Mouse (Mus musculus) liver, adult (tissue): ENCODE results near the gene Ubr2.

Experiments used
- GATA4 ChIP-seq: IDR thresholded peaks from 2 replicates; pipeline ENCODE4 v1.6.1; 2014; ENCODE audit warnings: mild to moderate bottlenecking, low read length; ENCODE audit not compliant: insufficient replicate concordance

Ubr2 gene

GRCm38 (mm10) chr17:46966892-46967291, 43.5 kb downstream of the Ubr2 start:
- TF ChIP-seq GATA4 = no peak

GRCm38 (mm10) chr17:46963186-46963585, 47.2 kb downstream of the Ubr2 start:
- TF ChIP-seq GATA4 = no peak

DNA sequence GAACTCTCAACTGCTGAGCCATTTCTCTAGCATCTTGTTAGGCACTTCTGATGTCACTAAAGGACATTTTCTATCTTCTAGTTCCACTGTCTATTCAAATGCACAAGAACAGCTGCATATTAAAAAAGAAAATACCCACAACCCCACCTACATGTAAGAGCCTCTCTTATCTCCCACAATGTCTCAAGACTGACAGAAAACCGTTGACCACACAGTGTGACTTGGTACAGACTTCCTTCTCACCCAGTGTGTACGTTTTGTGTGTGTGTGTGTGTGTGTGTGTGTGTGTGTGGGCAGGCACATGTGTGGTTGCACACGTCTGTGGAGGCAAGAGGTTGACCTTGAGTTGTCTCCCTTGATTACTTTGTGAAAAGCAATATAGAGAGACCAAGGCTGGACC, 48.2 kb downstream of the Ubr2 start:
- no peak for TF ChIP-seq GATA4

GRCm38 (mm10) chr17:46960216-46960615, 50.1 kb downstream of the Ubr2 start:
- no peak for TF ChIP-seq GATA4

GRCm38 (mm10) chr17:46958045-46958444, 52.3 kb downstream of the Ubr2 start:
- no peak for TF ChIP-seq GATA4

DNA sequence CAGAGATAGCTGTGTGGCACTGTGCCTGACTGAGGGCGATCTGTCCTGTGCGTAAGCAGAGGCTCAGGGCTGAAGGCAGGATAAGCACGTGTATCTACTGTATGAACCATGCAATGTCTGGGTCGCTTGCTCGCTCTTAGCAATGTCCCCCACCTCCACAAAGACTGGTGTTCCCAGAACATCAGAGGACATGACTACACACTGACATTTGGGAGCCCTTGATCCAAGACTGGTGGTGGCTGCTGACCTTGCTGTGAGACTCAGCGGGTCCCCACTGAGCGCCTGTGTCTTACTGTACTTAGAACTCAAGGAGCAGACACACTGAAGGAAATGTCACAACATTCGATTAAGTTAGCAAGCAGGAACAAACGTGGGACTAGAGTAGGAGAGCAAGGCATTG, 64.1 kb downstream of the Ubr2 start:
- TF ChIP-seq GATA4 = no peak

- TF ChIP-seq GATA4 = no peak
Measured at GRCm38 (mm10) chr17:46942421-46942820, 67.9 kb downstream of the Ubr2 start.

DNA sequence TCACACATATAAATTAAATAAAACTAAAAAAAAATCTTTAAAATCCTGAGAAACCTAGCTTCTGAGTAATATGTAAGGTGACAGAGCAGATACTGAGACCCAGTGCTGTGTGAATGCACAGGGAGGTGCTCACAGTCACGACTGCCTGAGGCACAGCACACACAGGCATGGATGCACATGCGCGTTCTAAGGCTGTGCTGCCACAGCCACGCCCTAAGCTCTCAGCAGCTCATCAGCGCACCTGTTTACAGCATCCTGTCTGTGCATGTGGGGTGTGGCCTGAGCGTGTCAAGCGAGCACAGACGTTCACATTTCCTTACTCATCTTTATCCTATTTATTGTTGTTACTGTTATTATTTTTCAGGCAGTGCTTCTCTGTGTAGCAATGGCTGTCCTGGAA, 69.9 kb downstream of the Ubr2 start:
- TF ChIP-seq GATA4 = no peak

- TF ChIP-seq GATA4 = no peak
Measured at GRCm38 (mm10) chr17:46933557-46934348, 76.6 kb downstream of the Ubr2 start.

DNA sequence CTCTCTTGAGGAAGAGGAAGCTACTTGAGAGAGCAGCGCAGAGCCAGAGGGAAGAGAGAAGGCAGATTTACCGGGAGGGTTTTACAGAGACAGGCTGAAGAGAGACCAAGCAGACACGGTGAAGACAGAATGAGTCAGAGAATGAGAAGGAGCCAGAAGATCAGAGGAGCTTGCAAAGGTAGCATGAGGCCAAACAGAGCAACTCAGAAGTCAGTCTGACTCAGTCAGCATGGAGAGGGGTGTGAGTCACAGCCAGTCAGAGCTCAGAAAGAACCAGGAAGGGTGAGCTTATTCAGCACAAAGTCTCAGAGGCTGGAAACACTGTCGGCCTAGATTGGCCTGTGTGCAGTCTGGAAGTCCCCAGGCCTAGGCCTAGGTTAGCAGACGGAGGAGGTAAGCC, 77.4 kb downstream of the Ubr2 start:
- no peak for TF ChIP-seq GATA4

DNA sequence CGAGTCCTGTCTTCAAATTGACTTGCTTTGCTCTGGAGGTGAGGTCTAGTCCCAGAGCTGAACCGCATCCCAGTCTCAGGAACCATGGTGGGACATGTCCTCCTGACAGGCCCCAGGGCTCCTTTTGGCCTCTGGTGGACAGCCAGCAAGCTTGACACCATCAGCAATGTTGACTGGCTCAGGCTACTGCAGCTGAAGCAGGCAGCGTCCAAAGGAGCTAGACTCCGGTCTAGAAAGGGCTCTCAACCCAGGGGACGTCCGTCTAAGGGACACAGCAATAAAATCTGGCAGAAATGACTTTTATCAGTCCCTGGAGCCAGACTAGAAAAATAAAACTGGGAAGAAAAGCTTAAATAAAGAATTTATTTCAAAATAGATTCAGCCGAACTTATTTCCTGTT, 80.5 kb downstream of the Ubr2 start:
- TF ChIP-seq GATA4 = no peak

GRCm38 (mm10) chr17:46929277-46929676, 81.1 kb downstream of the Ubr2 start:
- no peak for TF ChIP-seq GATA4

GRCm38 (mm10) chr17:46927781-46928180, 82.6 kb downstream of the Ubr2 start:
- no peak for TF ChIP-seq GATA4

- no peak for TF ChIP-seq GATA4
Measured at GRCm38 (mm10) chr17:46926941-46927340, 83.4 kb downstream of the Ubr2 start.

- TF ChIP-seq GATA4 = no peak
Measured at GRCm38 (mm10) chr17:46926192-46926591, 84.2 kb downstream of the Ubr2 start.

DNA sequence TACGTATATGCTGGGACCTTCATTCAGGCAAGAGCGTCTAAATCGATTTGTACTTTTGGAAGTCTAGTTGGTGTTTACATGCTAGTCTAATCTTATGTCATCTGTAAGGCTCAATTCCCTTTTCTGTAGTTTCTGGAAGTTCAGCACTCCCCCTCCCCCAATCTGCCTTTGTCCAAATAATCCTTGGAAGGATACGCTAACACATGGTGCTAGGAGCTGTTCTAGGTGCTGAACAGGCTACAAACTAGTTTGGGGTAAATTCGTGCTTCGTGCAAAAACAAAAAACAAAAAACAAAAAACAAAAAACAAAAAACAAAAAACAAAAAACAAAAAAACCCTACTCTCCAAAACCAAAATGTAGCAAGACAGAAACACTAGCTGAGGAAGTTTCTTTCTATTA, 89.5 kb downstream of the Ubr2 start:
- no peak for TF ChIP-seq GATA4

DNA sequence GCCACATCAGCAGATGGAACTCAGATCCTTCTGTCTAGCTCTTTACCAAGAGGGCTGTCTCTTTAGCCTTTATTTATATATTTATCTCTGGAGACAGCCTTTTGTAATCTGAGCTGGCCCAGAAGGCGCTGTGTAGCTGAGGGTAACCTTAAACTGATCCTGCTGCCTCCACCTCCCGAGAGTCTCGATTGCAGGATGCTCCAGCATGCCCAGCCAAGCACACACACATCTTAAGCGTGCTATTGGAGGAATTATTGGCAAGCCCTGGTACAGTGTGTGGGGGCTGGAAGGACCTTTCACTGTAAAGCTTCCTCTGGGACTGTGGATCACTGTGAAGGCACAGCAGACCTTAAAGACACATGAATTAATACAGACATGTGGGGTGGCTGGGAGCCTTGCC, 91.4 kb downstream of the Ubr2 start:
- TF ChIP-seq GATA4 = no peak
